Mouse (Mus musculus) urinary bladder, postnatal 14 days (tissue): ENCODE measurements around the gene Hspd1.
"Not testable (repeated sequence)": the region's sequence is repeated elsewhere in the genome, so short reads cannot be mapped to it uniquely, and the experiment has no call there.

Experiments used
- DNase-seq: peaks from one replicate; pipeline ENCODE4 v3.0.0; 2021; ENCODE audit warnings: low spot score

The Hspd1 gene

DNA sequence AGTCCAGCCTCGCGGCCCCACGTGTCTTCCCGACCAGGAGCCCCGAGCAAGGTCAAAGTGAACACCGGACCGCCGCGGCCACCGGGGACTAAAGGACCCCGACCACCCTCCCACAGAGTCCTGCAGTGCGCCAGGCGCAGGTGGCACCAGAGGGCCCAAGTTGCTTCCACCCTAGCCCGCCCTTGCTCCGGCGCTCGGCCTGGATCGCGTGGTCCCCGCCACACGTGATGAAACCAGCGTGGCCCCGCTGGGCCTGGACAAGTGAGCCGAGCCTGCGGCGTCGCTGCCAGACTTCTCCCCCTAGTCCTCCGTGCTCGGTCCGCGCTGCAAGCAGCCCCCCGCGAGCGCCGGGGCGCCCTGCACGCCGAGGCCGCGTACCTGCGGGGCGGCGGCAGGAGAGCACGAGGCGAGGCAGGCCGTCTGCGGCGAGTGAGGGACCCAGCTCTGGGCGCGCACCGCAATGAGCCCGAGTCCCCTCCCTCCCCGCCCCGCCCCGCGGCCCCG is 590 bp downstream of the Hspd1 start:
- no peak for DNase-seq

DNA sequence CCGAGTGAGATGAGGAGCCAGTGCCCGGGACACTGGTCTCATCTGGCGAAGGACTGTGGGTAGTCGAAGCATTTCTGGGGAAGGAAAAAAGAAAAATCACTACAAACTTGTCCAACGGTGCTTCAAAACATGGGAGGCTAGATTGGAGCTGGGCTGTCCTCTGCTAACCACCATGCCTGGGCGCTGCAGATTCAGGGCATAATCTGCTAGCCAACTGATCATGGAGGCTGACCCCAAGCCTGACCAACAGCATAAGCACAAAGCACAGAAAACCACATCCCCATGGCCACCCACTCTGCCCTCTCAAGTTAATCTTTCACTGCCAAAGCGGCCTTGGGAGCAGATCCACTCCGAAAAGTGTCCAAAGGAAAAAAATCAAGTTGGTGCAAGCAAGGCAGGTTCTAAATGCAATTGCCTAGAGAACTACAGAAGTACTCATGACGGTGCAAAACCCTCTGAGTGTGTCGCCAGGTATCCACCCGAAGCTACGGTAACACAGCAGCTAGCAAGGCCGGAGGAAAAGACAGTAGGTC is 1.1 kb downstream of the Hspd1 start:
- no peak for DNase-seq

GRCm38 (mm10) chr1:55085781-55086366 is 2.2 kb downstream of the Hspd1 start:
- no peak for DNase-seq

DNA sequence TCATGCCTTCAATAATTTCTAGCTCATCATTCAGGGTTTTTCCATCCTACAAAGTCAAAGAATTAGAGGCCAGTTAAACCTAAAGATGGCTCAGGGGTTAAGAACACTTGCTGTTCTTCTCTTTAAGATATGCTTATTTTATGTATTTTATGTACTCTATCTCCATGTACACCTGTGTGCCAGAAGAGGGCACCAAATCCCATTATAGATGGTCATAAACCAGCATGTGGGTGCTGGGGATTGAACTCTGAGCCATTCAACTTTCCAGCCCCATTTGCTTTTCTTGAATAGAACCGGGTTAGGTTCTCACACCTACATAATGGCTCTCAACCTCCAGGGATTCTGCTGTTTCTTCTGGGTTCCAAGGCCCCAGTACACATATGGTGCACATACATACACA is 5.9 kb downstream of the Hspd1 start:
- DNase-seq, result no peak

- DNase-seq, result no peak
These were observed 8.4 kb downstream of the Hspd1 start for GRCm38 (mm10) chr1:55079677-55080076.

DNA sequence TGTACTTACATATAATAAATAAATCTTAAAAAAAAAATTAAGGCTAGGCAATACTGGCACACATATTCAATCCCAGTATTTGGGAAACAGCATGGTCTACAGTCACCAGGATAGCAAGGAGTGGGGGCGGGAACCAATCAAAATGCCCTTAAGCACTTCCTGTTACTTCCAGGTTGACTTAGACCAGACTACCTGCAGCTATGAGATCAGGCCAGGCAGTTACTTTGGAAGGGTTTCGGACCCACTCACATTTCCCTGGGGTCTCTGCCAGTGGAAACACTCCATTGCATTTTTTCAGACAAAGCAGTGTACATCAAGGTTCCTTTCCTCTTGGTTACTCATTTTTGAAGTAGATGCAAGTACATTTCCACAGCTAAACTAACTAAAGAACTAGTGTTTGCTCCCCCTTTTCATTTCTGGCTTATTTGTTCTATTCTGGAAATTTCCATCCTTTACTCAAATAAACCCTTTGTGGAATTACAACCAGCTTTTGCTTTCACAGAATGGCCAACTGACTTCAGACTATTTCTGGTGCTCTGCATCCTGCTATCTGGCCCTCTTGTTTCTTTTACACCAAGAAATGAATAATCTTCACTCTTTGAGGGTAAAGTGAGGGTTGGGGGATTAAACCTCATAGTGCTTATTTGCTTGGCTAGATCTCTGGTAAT is 11.1 kb downstream of the Hspd1 start:
- no peak for DNase-seq

GRCm38 (mm10) chr1:55076395-55076743 is 11.7 kb downstream of the Hspd1 start:
- DNase-seq, result no peak

- no peak for DNase-seq
These were observed 12.2 kb downstream of the Hspd1 start for GRCm38 (mm10) chr1:55075652-55076394.

GRCm38 (mm10) chr1:55074757-55075156 is 13.3 kb downstream of the Hspd1 start:
- DNase-seq, result no peak

- DNase-seq, result not testable (repeated sequence)
These were observed 15.7 kb downstream of the Hspd1 start for GRCm38 (mm10) chr1:55072328-55072727.

DNA sequence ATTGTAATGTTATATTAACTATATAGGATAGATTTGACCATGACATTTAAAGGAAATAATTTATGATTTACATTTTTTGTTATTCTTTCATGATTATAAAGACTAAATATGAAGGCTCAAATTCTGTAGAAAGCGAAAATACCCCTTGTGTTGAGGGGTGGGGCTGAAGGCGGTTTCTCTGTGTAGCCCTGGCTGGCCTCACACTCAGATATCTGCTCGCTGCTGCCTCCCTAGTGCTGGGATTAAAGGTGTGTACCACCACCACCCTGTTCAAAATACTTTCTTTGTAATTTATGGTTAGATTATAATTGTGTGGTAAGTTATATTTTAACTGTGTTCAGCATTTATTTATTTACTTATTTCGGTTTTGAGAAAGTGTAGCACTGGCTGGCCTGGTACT is 26.3 kb downstream of the Hspd1 start:
- no peak for DNase-seq

DNA sequence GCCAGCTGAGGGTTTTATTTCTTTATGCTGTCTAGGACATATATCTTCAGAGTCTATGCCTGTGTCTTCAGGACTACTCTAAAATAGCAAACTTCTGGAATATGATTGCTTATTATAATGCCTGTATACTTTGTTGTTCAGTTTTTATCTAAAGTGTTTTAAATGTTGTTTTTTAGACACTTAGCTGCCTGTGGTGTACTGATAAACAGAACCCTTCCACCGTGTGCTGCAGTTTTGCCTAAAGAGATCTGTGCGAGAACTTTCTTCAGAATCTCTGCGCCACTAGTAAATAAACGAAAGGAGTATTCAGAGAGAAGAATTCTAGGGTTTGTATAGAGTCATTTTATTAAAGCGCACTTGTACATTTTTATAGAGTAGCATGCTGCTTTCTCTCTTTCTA is 26.9 kb downstream of the Hspd1 start:
- no peak for DNase-seq

DNA sequence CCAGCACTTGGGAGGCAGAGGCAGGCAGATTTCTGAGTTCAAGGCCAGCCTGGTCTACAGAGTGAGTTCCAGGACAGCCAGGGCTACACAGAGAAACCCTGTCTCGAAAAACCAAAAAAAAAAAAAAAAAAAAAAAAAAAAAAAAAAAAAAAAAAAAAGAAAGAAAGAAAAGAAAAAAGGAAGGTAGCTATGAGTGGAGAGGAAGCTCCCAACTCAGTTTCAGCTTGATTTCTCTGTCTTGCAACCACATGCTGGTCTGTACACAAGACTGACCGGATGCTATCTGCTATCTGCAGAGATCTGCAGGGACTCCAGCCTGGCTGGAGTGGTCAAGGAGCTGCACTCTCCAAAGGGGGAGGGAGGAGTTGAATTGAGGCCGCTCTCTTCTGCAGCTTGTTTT is 29.7 kb downstream of the Hspd1 start:
- not testable (repeated sequence) for DNase-seq

DNA sequence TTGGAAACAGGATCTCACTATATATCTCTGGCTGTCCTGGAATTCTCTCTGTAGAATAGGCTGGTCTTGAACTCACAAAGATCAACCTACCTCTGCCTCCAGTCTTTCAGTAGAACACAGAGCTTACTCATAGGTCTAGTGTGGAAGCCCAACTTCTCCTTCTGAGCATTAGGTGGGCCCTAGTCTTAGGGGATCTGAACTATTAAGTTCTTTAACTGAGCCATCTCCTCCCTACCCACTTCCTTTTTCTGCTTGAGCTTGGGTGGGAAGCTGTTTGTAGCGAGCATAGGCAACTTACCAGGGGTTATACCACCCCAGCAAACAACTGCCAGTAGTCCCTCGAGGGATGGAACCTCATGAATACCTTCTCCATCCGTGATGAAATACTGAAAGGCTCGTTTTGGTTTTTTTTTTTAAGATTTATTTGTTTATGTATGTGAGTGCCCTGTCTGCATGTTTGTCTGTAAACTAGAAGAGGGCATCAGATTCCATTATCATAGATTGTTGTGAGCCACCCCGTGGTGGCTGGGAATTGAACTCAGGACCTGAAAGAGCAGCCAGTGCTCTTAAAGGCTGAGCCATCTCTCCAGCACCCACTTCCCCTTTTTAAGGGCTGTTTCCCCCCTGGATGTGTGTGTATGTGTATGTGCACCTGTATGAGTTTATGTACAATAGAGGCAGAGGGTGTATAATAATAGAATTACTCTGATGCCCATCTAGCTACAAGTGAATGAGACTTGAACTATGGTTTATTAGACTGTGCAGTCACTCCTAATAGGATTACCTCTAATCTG is 32.5 kb downstream of the Hspd1 start:
- DNase-seq, result no peak

DNA sequence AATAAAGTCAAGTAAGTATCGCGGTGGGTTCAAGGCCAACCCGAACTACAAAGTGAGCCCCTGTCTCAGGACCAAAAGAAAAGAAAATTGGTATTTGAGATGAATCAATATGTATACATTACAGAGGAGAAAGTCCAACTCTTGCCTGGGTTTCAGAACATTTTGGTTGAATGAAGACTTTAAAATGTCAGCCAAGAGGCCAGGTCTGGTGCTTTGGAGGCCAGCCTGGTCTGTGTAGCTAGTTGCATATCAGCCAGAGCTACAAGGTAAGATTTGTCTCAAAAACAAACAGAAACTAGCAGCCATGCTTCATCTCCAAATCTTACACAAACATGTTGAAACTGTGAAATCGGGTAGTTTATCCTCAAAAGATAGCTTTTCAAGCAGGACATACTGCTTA is 34.4 kb downstream of the Hspd1 start:
- DNase-seq, result no peak

DNA sequence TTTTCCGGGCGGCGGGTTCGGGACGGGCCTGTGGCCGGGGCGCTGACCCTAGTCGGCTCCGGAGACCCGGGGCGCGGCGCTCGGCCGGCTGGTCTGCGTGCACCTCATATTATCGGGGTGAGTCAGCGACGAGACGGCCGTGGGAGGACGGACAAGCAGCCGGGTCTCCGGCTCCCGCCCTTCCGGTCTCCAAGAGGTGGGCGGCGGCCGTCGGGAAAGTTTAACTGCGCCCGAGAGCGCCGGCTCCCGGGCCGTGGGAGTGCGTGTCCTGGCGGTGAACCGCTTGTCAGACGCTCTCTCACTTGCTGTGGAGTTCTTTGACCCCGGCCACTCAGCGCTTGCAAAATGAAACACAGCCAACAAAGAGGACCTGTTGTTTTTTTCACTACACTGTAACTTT is 35.0 kb downstream of the Hspd1 start:
- DNase-seq, result peak; percentile 89

DNA sequence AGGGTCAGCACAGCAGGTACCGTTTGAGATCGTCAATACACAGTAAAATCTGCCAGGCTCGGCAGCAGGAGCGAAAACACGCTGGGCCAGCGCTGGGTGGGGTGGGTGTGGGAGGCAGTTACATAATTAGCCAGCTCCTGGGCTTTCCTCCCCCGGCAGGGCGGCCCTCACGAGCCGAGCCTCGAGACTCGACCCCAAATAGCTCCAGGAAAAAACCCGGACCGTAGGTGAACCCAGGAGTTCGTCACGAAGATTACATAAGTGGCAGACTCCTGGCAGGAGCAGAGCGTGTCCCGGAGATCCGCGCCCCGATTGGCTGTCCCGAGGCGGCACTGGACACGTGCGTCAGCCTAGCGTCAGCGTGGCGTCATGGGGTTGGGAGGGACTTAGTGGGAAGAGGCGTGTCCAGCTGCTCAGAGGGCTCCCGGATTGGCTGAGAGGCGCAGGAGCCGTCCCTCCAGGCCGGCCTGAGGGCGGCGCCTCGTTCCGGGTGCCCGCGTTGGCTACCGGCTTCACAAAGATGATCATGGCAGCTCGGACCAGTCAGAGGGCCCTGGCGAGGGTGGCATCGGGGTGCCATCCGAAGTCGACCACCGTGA is 35.6 kb downstream of the Hspd1 start, which contains the start of gene Coq10b:
Coq10b (plus strand) TSS at position 416 of the 599 bp plus-strand sequence.
- DNase-seq, result peak; percentile 99

DNA sequence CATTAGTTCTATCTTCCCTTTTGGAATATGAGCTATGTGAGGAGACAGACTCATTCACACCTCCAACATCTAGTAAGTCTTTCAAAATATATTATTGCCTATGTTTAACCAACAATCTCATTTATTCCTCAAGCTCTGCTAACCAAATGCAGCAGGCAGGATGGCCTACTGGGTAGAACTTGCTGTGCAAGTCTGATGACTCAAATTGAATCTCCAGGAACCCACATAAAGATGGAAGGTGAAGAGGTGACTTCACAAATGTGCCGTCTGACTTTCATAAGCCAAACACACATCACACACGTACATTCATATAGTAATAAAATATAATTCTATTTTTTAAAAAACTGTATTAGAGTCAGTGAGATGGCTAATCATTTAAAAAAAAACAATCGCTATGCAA is 36.4 kb downstream of the Hspd1 start:
- DNase-seq, result no peak

DNA sequence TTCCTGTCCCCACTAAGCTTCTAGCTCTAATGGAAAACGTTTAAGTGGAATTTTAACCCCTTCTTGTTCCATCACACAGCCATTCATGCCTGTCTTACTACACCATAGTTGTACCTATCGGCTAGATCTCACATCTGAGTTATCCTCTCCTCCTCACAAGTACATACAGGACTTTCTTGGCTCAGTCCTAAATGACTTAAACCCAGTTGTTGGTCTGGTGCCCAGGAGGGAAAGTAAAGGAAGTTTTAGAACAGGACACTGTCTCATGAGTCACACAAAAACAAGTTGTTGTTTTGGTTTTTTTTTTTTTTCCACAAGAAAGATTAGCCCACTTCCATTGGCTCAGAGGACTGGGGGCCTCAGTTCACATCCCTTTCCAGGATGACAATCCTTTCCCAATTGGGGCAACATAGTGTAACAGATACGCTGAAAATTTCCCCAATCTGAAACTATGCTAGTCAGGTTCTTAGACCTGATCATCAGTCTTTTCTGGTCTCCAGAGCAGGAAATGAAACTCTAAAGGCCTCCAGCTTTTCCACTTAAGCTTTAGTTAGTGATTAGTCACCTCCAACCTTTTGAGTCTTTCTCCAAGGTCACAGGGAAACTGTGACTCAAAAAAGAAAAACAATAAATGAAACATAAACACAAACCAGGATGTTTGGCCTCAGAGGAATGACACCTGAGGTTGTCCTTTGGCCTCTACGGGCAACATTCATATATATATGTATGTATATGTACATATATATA is 39.0 kb downstream of the Hspd1 start:
- no peak for DNase-seq

GRCm38 (mm10) chr1:55043164-55043563 is 44.9 kb downstream of the Hspd1 start:
- no peak for DNase-seq

- DNase-seq, result no peak
These were observed 45.8 kb downstream of the Hspd1 start for GRCm38 (mm10) chr1:55042246-55042645.
